Mouse (Mus musculus): ENCODE results near the gene Igsf9b.

Gene Igsf9b

GRCm38 (mm10) chr9:27298411-27299285 lies at the start of gene Igsf9b:
Gene Igsf9b (plus strand): TSS chr9:27299204.
- peak; percentile 94 for DNase-seq (ENCODE audit: low spot score)

GRCm38 (mm10) chr9:27252034-27252714 lies 46.8 kb upstream of the Igsf9b start:
- DNase-seq (ENCODE audit: low spot score) = no peak

- no peak for DNase-seq (ENCODE audit: low spot score)
These were observed 42.5 kb upstream of the Igsf9b start for GRCm38 (mm10) chr9:27256454-27256853.

- no peak for DNase-seq (ENCODE audit: low spot score)
These were observed 38.5 kb upstream of the Igsf9b start for GRCm38 (mm10) chr9:27260378-27260947.

- no peak for DNase-seq (ENCODE audit: low spot score)
These were observed 37.1 kb upstream of the Igsf9b start for GRCm38 (mm10) chr9:27261905-27262304.

GRCm38 (mm10) chr9:27265009-27265408 lies 34.0 kb upstream of the Igsf9b start:
- DNase-seq (ENCODE audit: low spot score) = no peak

GRCm38 (mm10) chr9:27267878-27268277 lies 31.1 kb upstream of the Igsf9b start:
- no peak for DNase-seq (ENCODE audit: low spot score)

- no peak for DNase-seq (ENCODE audit: low spot score)
These were observed 30.5 kb upstream of the Igsf9b start for GRCm38 (mm10) chr9:27268493-27268892.

GRCm38 (mm10) chr9:27269322-27269721 lies 29.7 kb upstream of the Igsf9b start:
- DNase-seq (ENCODE audit: low spot score) = no peak

- DNase-seq (ENCODE audit: low spot score) = no peak
These were observed 29.1 kb upstream of the Igsf9b start for GRCm38 (mm10) chr9:27269904-27270303.

- no peak for DNase-seq (ENCODE audit: low spot score)
These were observed 27.1 kb upstream of the Igsf9b start for GRCm38 (mm10) chr9:27271899-27272298.

- no peak for DNase-seq (ENCODE audit: low spot score)
These were observed 26.1 kb upstream of the Igsf9b start for GRCm38 (mm10) chr9:27272858-27273257.

GRCm38 (mm10) chr9:27276282-27276839 lies 22.6 kb upstream of the Igsf9b start:
- no peak for DNase-seq (ENCODE audit: low spot score)

- no peak for DNase-seq (ENCODE audit: low spot score)
These were observed 21.5 kb upstream of the Igsf9b start for GRCm38 (mm10) chr9:27277401-27278087.

- DNase-seq (ENCODE audit: low spot score) = no peak
These were observed 20.0 kb upstream of the Igsf9b start for GRCm38 (mm10) chr9:27279041-27279440.

GRCm38 (mm10) chr9:27280976-27281375 lies 18.0 kb upstream of the Igsf9b start:
- DNase-seq (ENCODE audit: low spot score) = no peak

- DNase-seq (ENCODE audit: low spot score) = no peak
These were observed 13.2 kb upstream of the Igsf9b start for GRCm38 (mm10) chr9:27285719-27286249.

GRCm38 (mm10) chr9:27286296-27286695 lies 12.7 kb upstream of the Igsf9b start:
- DNase-seq (ENCODE audit: low spot score) = no peak

GRCm38 (mm10) chr9:27286859-27287258 lies 12.1 kb upstream of the Igsf9b start:
- DNase-seq (ENCODE audit: low spot score) = no peak

- no peak for DNase-seq (ENCODE audit: low spot score)
These were observed 11.6 kb upstream of the Igsf9b start for GRCm38 (mm10) chr9:27287419-27287818.

- no peak for DNase-seq (ENCODE audit: low spot score)
These were observed 10.6 kb upstream of the Igsf9b start for GRCm38 (mm10) chr9:27288442-27288841.

All from testis, postnatal 14 days (tissue).